Mouse (Mus musculus) retina, embryonic 14.5 days (tissue): ENCODE measurements at regions not wholly inside any gene's neighbourhood (a gene's known extent, or its start where the extent isn't known, plus 50 kb on each side); places are given as distances from the start of the nearest gene placed in this dataset.

Experiments
- DNase-seq: peaks from one replicate; pipeline ENCODE4 v3.0.0-alpha.2; 2015; ENCODE audit warnings: low spot score

GRCm38 (mm10) chr8:116375758-116376157, 129.0 kb upstream of the Dynlrb2 start:
- DNase-seq, result no peak

GRCm38 (mm10) chr8:116373063-116373462, 131.7 kb upstream of the Dynlrb2 start:
- peak; percentile 18 for DNase-seq

GRCm38 (mm10) chr8:116372574-116372973, 132.2 kb upstream of the Dynlrb2 start:
- no peak for DNase-seq

GRCm38 (mm10) chr8:116372056-116372455, 132.7 kb upstream of the Dynlrb2 start:
- no peak for DNase-seq

GRCm38 (mm10) chr8:116367491-116367890, 137.3 kb upstream of the Dynlrb2 start:
- peak; percentile 61 for DNase-seq

GRCm38 (mm10) chr8:116366706-116367105, 138.1 kb upstream of the Dynlrb2 start:
- no peak for DNase-seq

- DNase-seq, result no peak
Observed at GRCm38 (mm10) chr8:116364751-116365150, 140.0 kb upstream of the Dynlrb2 start.

GRCm38 (mm10) chr8:116364172-116364571, 140.6 kb upstream of the Dynlrb2 start:
- peak; percentile 66 for DNase-seq

- no peak for DNase-seq
Observed at GRCm38 (mm10) chr8:116362351-116362750, 142.4 kb upstream of the Dynlrb2 start.

GRCm38 (mm10) chr8:116359761-116360160, 145.0 kb upstream of the Dynlrb2 start:
- DNase-seq, result no peak

GRCm38 (mm10) chr8:116354756-116355155, 150.0 kb upstream of the Dynlrb2 start:
- no peak for DNase-seq

GRCm38 (mm10) chr8:116353911-116354310, 150.9 kb upstream of the Dynlrb2 start:
- DNase-seq, result no peak

- no peak for DNase-seq
Observed at GRCm38 (mm10) chr8:116352635-116353034, 152.1 kb upstream of the Dynlrb2 start.

GRCm38 (mm10) chr8:116348971-116349370, 155.8 kb upstream of the Dynlrb2 start:
- no peak for DNase-seq

- no peak for DNase-seq
Observed at GRCm38 (mm10) chr8:116346990-116347389, 157.8 kb upstream of the Dynlrb2 start.

- DNase-seq, result no peak
Observed at GRCm38 (mm10) chr8:116344590-116345222, 160.1 kb upstream of the Dynlrb2 start.

- no peak for DNase-seq
Observed at GRCm38 (mm10) chr8:116343534-116343933, 161.2 kb upstream of the Dynlrb2 start.

- no peak for DNase-seq
Observed at GRCm38 (mm10) chr8:116334772-116335171, 170.0 kb upstream of the Dynlrb2 start.

GRCm38 (mm10) chr8:116334101-116334500, 170.7 kb upstream of the Dynlrb2 start:
- no peak for DNase-seq

GRCm38 (mm10) chr8:116320014-116320680, 184.6 kb upstream of the Dynlrb2 start:
- no peak for DNase-seq

GRCm38 (mm10) chr8:116315410-116315809, 189.4 kb upstream of the Dynlrb2 start:
- DNase-seq, result peak; percentile 51

GRCm38 (mm10) chr8:116314429-116315092, 190.2 kb upstream of the Dynlrb2 start:
- DNase-seq, result no peak

- no peak for DNase-seq
Observed at GRCm38 (mm10) chr8:116298891-116299290, 205.9 kb upstream of the Dynlrb2 start.
